Mouse (Mus musculus) neural tube, embryonic 11.5 days (tissue): Measurements from ENCODE around the gene Bag3. TPM values are rescaled to one million over a fixed set of nuclear protein-coding genes. Genes with fewer than 3 reads are reported as not detected.

Experiments used
- ATAC-seq: fragments of 200-750 bp; cut with Nextera tagmentation; 2 replicates; pipeline ENCODE4 v1.8.0; 2017; ENCODE audit warnings: moderate number of reproducible peaks, mild to moderate bottlenecking, moderate TSS enrichment, moderate library complexity; ENCODE audit not compliant: insufficient read depth, low FRiP score, low TSS enrichment
- DNase-seq: peaks from one replicate; pipeline ENCODE4 v3.0.0-alpha.2; 2015; ENCODE audit warnings: low spot score
- H3K27ac ChIP-seq: fragments of 300-500 bp; sonication (generic); 2 replicates; pipeline ENCODE4 v1.5.1; 2014; ENCODE audit warnings: low read depth, mild to moderate bottlenecking, low read length
- H3K27me3 ChIP-seq: fragments of 300-500 bp; sonication (generic); 2 replicates; pipeline ENCODE4 v1.6.1; 2014; ENCODE audit warnings: mild to moderate bottlenecking, low read length, mixed read lengths; ENCODE audit not compliant: control insufficient read depth, insufficient read depth
- H3K36me3 ChIP-seq: fragments of 300-500 bp; sonication (generic); 2 replicates; pipeline ENCODE4 v1.6.1; 2014; ENCODE audit warnings: mild to moderate bottlenecking, low read length, moderate library complexity, mixed read lengths; ENCODE audit not compliant: control insufficient read depth, insufficient read depth
- H3K4me1 ChIP-seq: fragments of 300-500 bp; sonication (generic); 2 replicates; pipeline ENCODE4 v1.6.1; 2014; ENCODE audit warnings: low read length, mixed read lengths; ENCODE audit not compliant: control insufficient read depth, insufficient read depth
- H3K4me2 ChIP-seq: fragments of 300-500 bp; sonication (generic); 2 replicates; pipeline ENCODE4 v1.6.1; 2014; ENCODE audit warnings: low read depth, mild to moderate bottlenecking, moderate library complexity
- H3K4me3 ChIP-seq: fragments of 300-500 bp; sonication (generic); 2 replicates; pipeline ENCODE4 v1.5.1; 2014; ENCODE audit warnings: low read depth, low read length
- H3K9ac ChIP-seq: fragments of 300-500 bp; sonication (generic); 2 replicates; pipeline ENCODE4 v1.6.1; 2014; ENCODE audit warnings: mild to moderate bottlenecking, low read length
- H3K9me3 ChIP-seq: fragments of 300-500 bp; sonication (generic); 2 replicates; pipeline ENCODE4 v1.6.1; 2016; ENCODE audit warnings: low read length; ENCODE audit not compliant: control insufficient read depth
- WGBS: fragments of 180-500 bp; shearing (Covaris S2); extraction: QIAGEN DNeasy Blood & Tissue Kit; methylation state at CpG from one replicate; pipeline ENCODE4 v1.1.7; 2014; 5-methylcytosine and 5-hydroxymethylcytosine counted together
- microRNA-seq: library from miRNA; unstranded; fragments of <30 nt; microRNA quantifications from one replicate; pipeline ENCODE4, GENCODE M21; 2016
- polyA plus RNA-seq: library from polyadenylated mRNA; unstranded; fragments of >200 nt; fragmentation: Nextera tagmentation; extraction: Ambion mirVana; gene quantifications from 2 replicates; pipeline ENCODE4 v1.2.1, GENCODE M21; 2014

The Bag3 gene
- polyA plus RNA-seq, 1 experiment from 2014 or later, result 6.0 TPM

- WGBS, result 3% methylated on average over 21 of the region's 21 CpGs
- Histone ChIP-seq H3K36me3 (no peaks in the 10 kb centered on the region), H3K9ac (peak overlapping the region; percentile 19), H3K4me2 (peak overlapping the region; percentile 46), H3K27ac (peak overlapping the region; percentile 76), H3K4me1 (peaks cover 9% of the 10 kb centered on the region; the same call in 1 of the 2 replicates), H3K9me3 (no peaks in the 10 kb centered on the region), H3K27me3 (no peaks in the 10 kb centered on the region), H3K4me3 (peak overlapping the region; percentile 14)
- peak; percentile 69 for DNase-seq
- peak; percentile 55; the same call in 1 of the 2 replicates for ATAC-seq
Observed at GRCm38 (mm10) chr7:128592118-128592935, 68.9 kb downstream of the Bag3 start.

GRCm38 (mm10) chr7:128592936-128593241 lies 69.5 kb downstream of the Bag3 start:
- Histone ChIP-seq H3K36me3 (no peaks in the 10 kb centered on the region), H3K27ac (peak overlapping the region; percentile 76), H3K9me3 (no peaks in the 10 kb centered on the region), H3K4me1 (peaks cover 9% of the 10 kb centered on the region; the same call in 1 of the 2 replicates), H3K4me3 (peak overlapping the region; percentile 6; the same call in 1 of the 2 replicates), H3K27me3 (no peaks in the 10 kb centered on the region), H3K9ac (peak overlapping the region; percentile 19), H3K4me2 (peak overlapping the region; percentile 46)
- WGBS, result 3% methylated on average over 6 of the region's 6 CpGs
- DNase-seq, result no peak
- ATAC-seq, result no peak

GRCm38 (mm10) chr7:128596274-128596673 lies 72.9 kb downstream of the Bag3 start:
- H3K4me2 ChIP-seq, result no peak overlapping the region
- WGBS, result 96% methylated on average over 2 of the region's 2 CpGs
- no peak overlapping the region for H3K27ac ChIP-seq
- H3K4me3 ChIP-seq, result no peak overlapping the region
- peaks cover 9% of the 10 kb centered on the region; the same call in 1 of the 2 replicates for H3K4me1 ChIP-seq
- no peaks in the 10 kb centered on the region for H3K36me3 ChIP-seq
- H3K9me3 ChIP-seq, result no peaks in the 10 kb centered on the region
- H3K9ac ChIP-seq, result no peak overlapping the region
- no peak for DNase-seq
- no peak for ATAC-seq
- H3K27me3 ChIP-seq, result no peaks in the 10 kb centered on the region

Small RNA genes within 50 kb of the gene (microRNA-seq; reads per million reads assigned to microRNA genes)
- gene Gm24365, result not detected

Other genes starting within 250 kb of the Bag3 start
- 24.2 and 24.6 TPM in 2 replicates for gene BC017158, start 225.4 kb upstream of the Bag3 start, polyA plus RNA-seq
- 12.4 and 12.7 TPM in 2 replicates for gene Rgs10, start 104.9 kb upstream of the Bag3 start, polyA plus RNA-seq
- gene Tial1, start 61.9 kb upstream of the Bag3 start, polyA plus RNA-seq, result 32.2 and 39.8 TPM in 2 replicates
- 97.5 and 98.8 TPM in 2 replicates for gene Inpp5f, start 87.7 kb downstream of the Bag3 start, polyA plus RNA-seq
- 70.9 and 73.0 TPM in 2 replicates for gene Mcmbp, start 216.9 kb downstream of the Bag3 start, polyA plus RNA-seq
- 45.5 and 47.8 TPM in 2 replicates for gene Sec23ip, start 221.3 kb downstream of the Bag3 start, polyA plus RNA-seq